In genomic region chr12:16869870-16870404, GRCm38 (mm10) we compare ENCODE assay signal across 9 mouse cellular contexts. TPM values are rescaled to one million over a fixed set of nuclear protein-coding genes. Genes with fewer than 3 reads are reported as not detected.
A peak's percentile ranks its signal among the peaks of the same experiment; 100 is the strongest.
DNase-seq lines count a peak whose midpoint lies in the region; ATAC-seq and TF ChIP-seq lines count a peak whose summit lies in the region.
"Had no signal": no experiment of that assay in that cellular context is flagged by ENCODE, and none has a peak within 500 bp of the region (broad histone marks: within the 10 kb centered on the region; RNA-seq: fewer than 3 reads in every experiment).

No protein-coding gene starts in this region.

- no peaks in the 10 kb centered on the region for H3K27me3 ChIP-seq in embryonic facial prominence, embryonic 10.5 days (replicated peaks; ENCODE audit: low read depth, poor library complexity, severe bottlenecking)
- no peaks in the 10 kb centered on the region for H3K27me3 ChIP-seq in heart, postnatal 0 days (ENCODE audit: control insufficient read depth, insufficient read depth, low read length)
- H3K27me3 ChIP-seq in liver, embryonic 16.5 days (ENCODE audit: control insufficient read depth, insufficient read depth, low read depth, low read length) = no peaks in the 10 kb centered on the region

- H3K4me1 ChIP-seq in embryonic facial prominence, embryonic 10.5 days = peaks cover 37% of the 10 kb centered on the region
- H3K4me1 ChIP-seq in heart, postnatal 0 days (ENCODE audit: control insufficient read depth, insufficient read depth) = peaks cover 56% of the 10 kb centered on the region
- H3K4me1 ChIP-seq in liver, embryonic 16.5 days (ENCODE audit: control insufficient read depth, low read depth, low read length) = peaks cover 16% of the 10 kb centered on the region

- H3K9ac ChIP-seq in heart, postnatal 0 days (replicated peaks; ENCODE audit: low read depth, low read length) = no peak overlapping the region
- no peak overlapping the region for H3K9ac ChIP-seq in liver, embryonic 16.5 days (ENCODE audit: low read depth, low read length)

- peak overlapping the region; percentile 63; the same call in 1 of the 2 replicates for H3K27ac ChIP-seq in left cerebral cortex, adult 2 months
- peak overlapping the region; percentile 86 for H3K27ac ChIP-seq in embryonic facial prominence, embryonic 10.5 days (replicated peaks)
- peak overlapping the region; percentile 95 for H3K27ac ChIP-seq in heart, postnatal 0 days (ENCODE audit: low read depth)
- 0 out of 2 replicates have a peak overlapping the region, but pooled peaks have one; percentile 2 for H3K27ac ChIP-seq in liver, embryonic 16.5 days (ENCODE audit: low read length)

- WGBS in embryonic facial prominence, embryonic 10.5 days = 53% methylated on average over 9 of the region's 9 CpGs
- 24% methylated on average over 9 of the region's 9 CpGs for WGBS in heart, postnatal 0 days
- WGBS in liver, embryonic 16.5 days (ENCODE audit: insufficient replicate concordance) = 49% methylated on average over 9 of the region's 9 CpGs

- H3K36me3 ChIP-seq in embryonic facial prominence, embryonic 10.5 days (replicated peaks) = no peaks in the 10 kb centered on the region
- no peaks in the 10 kb centered on the region for H3K36me3 ChIP-seq in heart, postnatal 0 days (replicated peaks; ENCODE audit: control insufficient read depth, insufficient read depth, low read length)
- no peaks in the 10 kb centered on the region for H3K36me3 ChIP-seq in liver, embryonic 16.5 days (ENCODE audit: control insufficient read depth, insufficient read depth)

- H3K4me3 ChIP-seq in left cerebral cortex, adult 2 months = no peak overlapping the region
- peak overlapping the region; percentile 17; the same call in 1 of the 2 replicates for H3K4me3 ChIP-seq in embryonic facial prominence, embryonic 10.5 days
- no peak overlapping the region for H3K4me3 ChIP-seq in heart, postnatal 0 days (ENCODE audit: low read depth, low read length)
- no peak overlapping the region for H3K4me3 ChIP-seq in liver, embryonic 16.5 days (ENCODE audit: low read depth, low read length)

- TF ChIP-seq EP300 in heart, postnatal 0 days (IDR thresholded peaks at IDR 0.05; ENCODE audit: low read depth) = no peak

- no peak; the same call in none of the 2 replicates for ATAC-seq in heart, postnatal 0 days (ENCODE audit: insufficient read depth, low read depth)
- no peak for ATAC-seq in liver, embryonic 16.5 days (ENCODE audit: low read depth)

- H3K4me2 ChIP-seq in heart, postnatal 0 days (ENCODE audit: low read depth, low read length) = no peak overlapping the region
- H3K4me2 ChIP-seq in liver, embryonic 16.5 days (ENCODE audit: low read depth, low read length) = no peak overlapping the region

- DNase-seq in left cerebral cortex, adult 2 months (ENCODE audit: extremely low spot score in 1 of 2, low spot score in 2 of 2) = no peak
- DNase-seq in left cerebral cortex, adult 8-10 months (ENCODE audit: low spot score in 2 of 2) = no peak
- peak; percentile 18 for DNase-seq in embryonic facial prominence, embryonic 10.5 days (ENCODE audit: low spot score)
- DNase-seq in heart, postnatal 0 days (ENCODE audit: low spot score) = peak; percentile 78
- no peak for DNase-seq in layer of hippocampus, postnatal 25 days (ENCODE audit: extremely low spot score in 1 of 2, low spot score in 1 of 2)
- no peak for DNase-seq in layer of hippocampus, adult 11-12 months (ENCODE audit: low spot score)
- no peak for DNase-seq in frontal cortex, postnatal 25 days (ENCODE audit: low spot score in 2 of 2)
- DNase-seq: right cerebral cortex, postnatal 14 days had no signal

- TF ChIP-seq CTCF in left cerebral cortex, adult 2 months (IDR thresholded peaks at IDR 0.05) = no peak
- TF ChIP-seq CTCF in heart, postnatal 0 days (IDR thresholded peaks at IDR 0.05; ENCODE audit: low read depth) = no peak

- intact Hi-C loops in left cerebral cortex, adult 2 months (cut with DNase I) = no loop called here

- no peaks in the 10 kb centered on the region; the same call in 1 of the 2 replicates for H3K9me3 ChIP-seq in embryonic facial prominence, embryonic 10.5 days
- H3K9me3 ChIP-seq in heart, postnatal 0 days (replicated peaks; ENCODE audit: control insufficient read depth, low read length) = no peaks in the 10 kb centered on the region
- no peaks in the 10 kb centered on the region for H3K9me3 ChIP-seq in liver, embryonic 16.5 days (replicated peaks; ENCODE audit: control insufficient read depth, low read length)

RNA-seq across cellular contexts. Expression of gene Rock2, which starts 24.8 kb away (rescaled TPM):
- 100 to 1,000 TPM; 154 to 161 TPM for total RNA-seq in left cerebral cortex, adult 2 months (2021)
- 100 to 1,000 TPM; 122 to 132 (median 129) TPM for total RNA-seq in left cerebral cortex, adult 8-10 months (2022)
- polyA plus RNA-seq in embryonic facial prominence, embryonic 10.5 days (2016; fragmentation: Nextera tagmentation; extraction: Ambion mirVana) = 12.7 and 13.1 TPM in 2 replicates
- total RNA-seq in heart, postnatal 0 days (2014; rRNA removed; ENCODE audit: low replicate concordance) = 49.2 and 50.6 TPM in 2 replicates
- polyA plus RNA-seq in heart, postnatal 0 days (2015; fragmentation: Nextera tagmentation; extraction: Ambion mirVana) = 22.8 and 24.6 TPM in 2 replicates
- polyA plus RNA-seq in liver, embryonic 16.5 days (2015; fragmentation: Nextera tagmentation; extraction: Ambion mirVana) = 4.3 TPM in 2 replicates
- total RNA-seq in layer of hippocampus, postnatal 25 days (2021) = 100 to 1,000 TPM; 120 to 134 TPM

RNA-seq across cellular contexts. Expression of gene E2f6, which starts 59.2 kb away (rescaled TPM):
- 10 to 100 TPM; 38.1 to 45.8 TPM for total RNA-seq in left cerebral cortex, adult 2 months (2021)
- 10 to 100 TPM; 32.1 to 36.6 (median 34.6) TPM for total RNA-seq in left cerebral cortex, adult 8-10 months (2022)
- 64.2 and 67.5 TPM in 2 replicates for polyA plus RNA-seq in embryonic facial prominence, embryonic 10.5 days (2016; fragmentation: Nextera tagmentation; extraction: Ambion mirVana)
- total RNA-seq in heart, postnatal 0 days (2014; rRNA removed; ENCODE audit: low replicate concordance) = 32.2 and 50.4 TPM in 2 replicates
- polyA plus RNA-seq in heart, postnatal 0 days (2015; fragmentation: Nextera tagmentation; extraction: Ambion mirVana) = 34.1 and 35.4 TPM in 2 replicates
- 12.3 and 13.8 TPM in 2 replicates for polyA plus RNA-seq in liver, embryonic 16.5 days (2015; fragmentation: Nextera tagmentation; extraction: Ambion mirVana)
- 10 to 100 TPM; 29.7 TPM for total RNA-seq in layer of hippocampus, postnatal 25 days (2021)

Comparison
In these comparisons a context has a peak if more than half of its experiments do, and no peak if none do; other contexts are left out.
1. DNase-seq: peak in embryonic facial prominence, embryonic 10.5 days (single experiment) and heart, postnatal 0 days (single experiment); none in left cerebral cortex, adult 2 months (0 of 2), left cerebral cortex, adult 8-10 months (0 of 2), layer of hippocampus, postnatal 25 days (0 of 2), layer of hippocampus, adult 11-12 months (single experiment) and frontal cortex, postnatal 25 days (0 of 2).
2. H3K27ac ChIP-seq: peak in every context shown above with its lines; median percentile 95 in heart, postnatal 0 days; 86 in embryonic facial prominence, embryonic 10.5 days; 63 in left cerebral cortex, adult 2 months; 2 in liver, embryonic 16.5 days.